Mouse (Mus musculus) heart, postnatal 14 days (tissue): ENCODE measurements at regions not wholly inside any gene's neighbourhood (a gene's known extent, or its start where the extent isn't known, plus 50 kb on each side); places are given as distances from the start of the nearest gene placed in this dataset.
"Not testable (repeated sequence)": the region's sequence is repeated elsewhere in the genome, so short reads cannot be mapped to it uniquely, and the experiment has no call there.

Experiments used
- DNase-seq, 2 experiments: peaks; one replicate each; pipeline ENCODE4 v3.0.0; 2021 to 2022
- intact Hi-C: fragments of 180-260 bp; cut with DNase I; formaldehyde crosslinking; loops from one replicate; pipeline ENCODE4 v1.15.1; 2025

- peak; percentile 41 to 55 for DNase-seq
- intact Hi-C loops: not testable (repeated sequence)
Measured at GRCm38 (mm10) chrX:4136135-4136534, 60.2 kb upstream of the Btbd35f28 start.
